Mouse (Mus musculus) E14TG2a.4 (cell line): Measurements from ENCODE around the gene Shroom3.

Experiments
- H3K27me3 ChIP-seq: 2 replicates; pipeline ENCODE4 v1.6.1; 2014; ENCODE audit warnings: low read length, control low read depth; ENCODE audit not compliant: insufficient read depth
- H3K36me3 ChIP-seq: 2 replicates; pipeline ENCODE4 v1.6.1; 2014; ENCODE audit warnings: low read length, control low read depth; ENCODE audit not compliant: insufficient read depth
- H3K4me1 ChIP-seq: replicated peaks from 2 replicates; pipeline ENCODE4 v1.6.1; 2014; ENCODE audit warnings: low read depth, low read length, control low read depth
- H3K4me3 ChIP-seq: replicated peaks from 2 replicates; pipeline ENCODE4 v1.5.1; 2014; ENCODE audit warnings: mild to moderate bottlenecking, low read length
- H3K9me3 ChIP-seq: 2 replicates; pipeline ENCODE4 v1.6.1; 2014; ENCODE audit warnings: low read length, control low read depth
- CTCF ChIP-seq: conservative IDR thresholded peaks from 2 replicates; pipeline ENCODE4 v1.5.1; 2014; ENCODE audit warnings: low read length
- NANOG ChIP-seq: IDR thresholded peaks from 2 replicates; pipeline ENCODE4 v1.6.1; 2014; ENCODE audit warnings: borderline replicate concordance, low read length, mixed read lengths
- POU5F1 ChIP-seq: IDR thresholded peaks from 2 replicates; pipeline ENCODE4 v1.6.1; 2014; ENCODE audit warnings: low read length, borderline replicate concordance

The Shroom3 gene

GRCm38 (mm10) chr5:92897766-92898745, 214.8 kb downstream of the Shroom3 start:
- no peaks in the 10 kb centered on the region for H3K9me3 ChIP-seq
- H3K4me1 ChIP-seq = peaks cover 55% of the 10 kb centered on the region
- no peaks in the 10 kb centered on the region for H3K36me3 ChIP-seq
- TF ChIP-seq POU5F1 (no peak; the same call in 1 of the 2 replicates), CTCF (no peak), NANOG (no peak)
- H3K4me3 ChIP-seq = peak overlapping the region; percentile 91
- no peaks in the 10 kb centered on the region for H3K27me3 ChIP-seq

GRCm38 (mm10) chr5:92900470-92900869, 217.2 kb downstream of the Shroom3 start:
- H3K4me1 ChIP-seq = peaks cover 63% of the 10 kb centered on the region
- no peak for TF ChIP-seq NANOG
- no peak overlapping the region for H3K4me3 ChIP-seq
- H3K9me3 ChIP-seq = no peaks in the 10 kb centered on the region
- H3K36me3 ChIP-seq = no peaks in the 10 kb centered on the region
- H3K27me3 ChIP-seq = no peaks in the 10 kb centered on the region

- Histone ChIP-seq H3K4me3 (no peak overlapping the region), H3K4me1 (peaks cover 66% of the 10 kb centered on the region), H3K9me3 (no peaks in the 10 kb centered on the region), H3K36me3 (no peaks in the 10 kb centered on the region), H3K27me3 (no peaks in the 10 kb centered on the region)
- TF ChIP-seq CTCF = no peak
- TF ChIP-seq NANOG = no peak
- TF ChIP-seq POU5F1 = no peak
Measured at GRCm38 (mm10) chr5:92901870-92902269, 218.6 kb downstream of the Shroom3 start.

- Histone ChIP-seq H3K27me3 (no peaks in the 10 kb centered on the region), H3K4me3 (no peak overlapping the region), H3K4me1 (peaks cover 60% of the 10 kb centered on the region), H3K36me3 (no peaks in the 10 kb centered on the region; the same call in 1 of the 2 replicates), H3K9me3 (no peaks in the 10 kb centered on the region)
- no peak for TF ChIP-seq POU5F1
- no peak for TF ChIP-seq CTCF
- TF ChIP-seq NANOG = no peak
Measured at GRCm38 (mm10) chr5:92905146-92905545, 221.9 kb downstream of the Shroom3 start.

GRCm38 (mm10) chr5:92905594-92906008, 222.4 kb downstream of the Shroom3 start:
- 0 out of 2 replicates have a peak overlapping the region, but pooled peaks have one; percentile 2 for H3K4me3 ChIP-seq
- no peak for TF ChIP-seq CTCF
- TF ChIP-seq POU5F1 = no peak
- TF ChIP-seq NANOG = no peak
- H3K9me3 ChIP-seq = no peaks in the 10 kb centered on the region
- no peaks in the 10 kb centered on the region; the same call in 1 of the 2 replicates for H3K36me3 ChIP-seq
- H3K27me3 ChIP-seq = no peaks in the 10 kb centered on the region
- H3K4me1 ChIP-seq = peaks cover 57% of the 10 kb centered on the region

GRCm38 (mm10) chr5:92908227-92908626, 225.0 kb downstream of the Shroom3 start:
- TF ChIP-seq NANOG (no peak), CTCF (no peak), POU5F1 (no peak)

GRCm38 (mm10) chr5:92910838-92911237, 227.6 kb downstream of the Shroom3 start:
- H3K36me3 ChIP-seq = no peaks in the 10 kb centered on the region; the same call in 1 of the 2 replicates
- H3K4me3 ChIP-seq = no peak overlapping the region
- H3K4me1 ChIP-seq = peaks cover 36% of the 10 kb centered on the region
- no peaks in the 10 kb centered on the region for H3K9me3 ChIP-seq
- no peaks in the 10 kb centered on the region for H3K27me3 ChIP-seq
- no peak for TF ChIP-seq CTCF
- no peak for TF ChIP-seq NANOG
- no peak for TF ChIP-seq POU5F1

More at GRCm38 (mm10) chr5:92908227-92908626, 225.0 kb downstream of the Shroom3 start:
- Histone ChIP-seq H3K27me3 (no peaks in the 10 kb centered on the region), H3K4me3 (no peak overlapping the region), H3K4me1 (peaks cover 46% of the 10 kb centered on the region), H3K36me3 (no peaks in the 10 kb centered on the region; the same call in 1 of the 2 replicates), H3K9me3 (no peaks in the 10 kb centered on the region)

GRCm38 (mm10) chr5:92915421-92915820, 232.2 kb downstream of the Shroom3 start:
- Histone ChIP-seq H3K4me3 (no peak overlapping the region), H3K9me3 (no peaks in the 10 kb centered on the region), H3K4me1 (peaks cover 54% of the 10 kb centered on the region), H3K36me3 (no peaks in the 10 kb centered on the region), H3K27me3 (no peaks in the 10 kb centered on the region)
- TF ChIP-seq POU5F1 (no peak), CTCF (no peak), NANOG (no peak)
